Mouse (Mus musculus) embryonic facial prominence, embryonic 15.5 days (tissue): ENCODE results near the gene Prkg1. TPM values are rescaled to one million over a fixed set of nuclear protein-coding genes. Genes with fewer than 3 reads are reported as not detected.

ENCODE experiments used
- ATAC-seq: fragments of 200-750 bp; cut with Nextera tagmentation; 2 replicates; pipeline ENCODE4 v1.8.0; 2017; ENCODE audit warnings: low read depth, moderate TSS enrichment; ENCODE audit not compliant: insufficient number of reproducible peaks, low FRiP score, low TSS enrichment
- H3K27ac ChIP-seq: fragments of 300-500 bp; sonication (generic); replicated peaks from 2 replicates; pipeline ENCODE4 v1.5.1; 2015; ENCODE audit warnings: mild to moderate bottlenecking, inconsistent platforms
- H3K27me3 ChIP-seq: fragments of 300-500 bp; sonication (generic); 2 replicates; pipeline ENCODE4 v1.6.1; 2015; ENCODE audit warnings: inconsistent platforms
- H3K36me3 ChIP-seq: fragments of 300-500 bp; sonication (generic); 2 replicates; pipeline ENCODE4 v1.6.1; 2015; ENCODE audit warnings: mild to moderate bottlenecking, inconsistent platforms
- H3K4me1 ChIP-seq: fragments of 300-500 bp; sonication (generic); 2 replicates; pipeline ENCODE4 v1.6.1; 2015; ENCODE audit warnings: inconsistent platforms
- H3K4me2 ChIP-seq: fragments of 300-500 bp; sonication (generic); replicated peaks from 2 replicates; pipeline ENCODE4 v1.6.1; 2015; ENCODE audit warnings: mild to moderate bottlenecking, inconsistent platforms
- H3K4me3 ChIP-seq: fragments of 300-500 bp; sonication (generic); replicated peaks from 2 replicates; pipeline ENCODE4 v1.5.1; 2015; ENCODE audit warnings: mild to moderate bottlenecking, inconsistent platforms
- H3K9ac ChIP-seq: fragments of 300-500 bp; sonication (generic); 2 replicates; pipeline ENCODE4 v1.6.1; 2015; ENCODE audit warnings: inconsistent platforms
- H3K9me3 ChIP-seq: fragments of 300-500 bp; sonication (generic); replicated peaks from 2 replicates; pipeline ENCODE4 v1.6.1; 2016; ENCODE audit warnings: inconsistent platforms
- WGBS: fragments of 180-500 bp; shearing (Covaris S2); methylation state at CpG from one replicate; pipeline ENCODE4 v1.1.7; 2015; 5-methylcytosine and 5-hydroxymethylcytosine counted together
- polyA plus RNA-seq: library from polyadenylated mRNA; unstranded; fragments of >200 nt; fragmentation: Nextera tagmentation; extraction: Ambion mirVana; gene quantifications from 2 replicates; pipeline ENCODE4 v1.2.1, GENCODE M21; 2015

The Prkg1 gene
- polyA plus RNA-seq, 1 experiment from 2014 or later, result 11.4 TPM

DNA sequence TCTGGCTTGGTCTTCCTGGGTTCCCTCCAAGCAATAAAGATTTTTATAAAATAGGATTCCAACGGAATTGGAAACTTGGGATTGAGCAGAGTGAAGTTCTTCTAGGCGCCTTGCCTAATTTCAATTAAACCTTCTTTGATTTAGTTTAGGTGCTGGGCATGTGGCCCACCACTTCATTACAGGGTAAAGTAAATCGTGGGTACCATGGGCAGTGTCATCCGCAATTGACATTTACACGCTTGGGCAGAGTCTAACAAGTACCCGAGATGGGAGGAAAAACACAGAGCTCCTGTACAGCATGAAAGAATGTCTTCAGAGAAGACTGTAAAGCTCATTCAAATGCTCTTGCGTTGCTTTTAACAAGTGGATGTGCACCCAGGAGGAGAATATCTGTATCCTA lies 622.9 kb downstream of the Prkg1 start:
- H3K36me3 ChIP-seq, result no peaks in the 10 kb centered on the region
- no peaks in the 10 kb centered on the region for H3K27me3 ChIP-seq
- no peak overlapping the region for H3K4me2 ChIP-seq
- H3K4me3 ChIP-seq, result no peak overlapping the region
- no peak overlapping the region for H3K27ac ChIP-seq
- 82% methylated on average over 7 of the region's 7 CpGs for WGBS
- no peaks in the 10 kb centered on the region for H3K9me3 ChIP-seq
- ATAC-seq, result no peak
- no peak overlapping the region for H3K9ac ChIP-seq
- H3K4me1 ChIP-seq, result no peaks in the 10 kb centered on the region

DNA sequence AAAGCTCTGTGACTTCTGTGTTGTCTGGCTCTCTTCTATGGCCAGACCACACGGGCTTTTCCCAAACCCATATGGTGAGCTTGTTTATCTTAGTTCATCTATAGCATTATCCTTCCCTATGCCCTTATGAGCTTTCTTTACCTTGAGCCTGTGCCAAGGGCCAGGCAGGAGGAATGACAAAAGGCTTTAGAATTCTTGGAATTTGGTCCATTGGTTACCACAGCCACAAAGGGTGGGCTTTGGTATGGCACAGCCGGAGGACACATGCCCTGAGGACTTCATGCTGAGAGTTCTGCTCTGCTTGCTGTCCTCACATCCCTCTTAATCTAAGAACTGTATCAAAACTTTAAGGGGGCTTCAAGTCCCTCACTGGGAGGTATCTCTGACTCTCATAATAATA lies 628.5 kb downstream of the Prkg1 start:
- Histone ChIP-seq H3K27ac (no peak overlapping the region), H3K9ac (no peak overlapping the region), H3K4me1 (no peaks in the 10 kb centered on the region), H3K9me3 (no peaks in the 10 kb centered on the region), H3K36me3 (no peaks in the 10 kb centered on the region), H3K27me3 (no peaks in the 10 kb centered on the region), H3K4me2 (no peak overlapping the region), H3K4me3 (no peak overlapping the region)
- no peak for ATAC-seq
- 10% methylated on average over 2 of the region's 2 CpGs for WGBS

DNA sequence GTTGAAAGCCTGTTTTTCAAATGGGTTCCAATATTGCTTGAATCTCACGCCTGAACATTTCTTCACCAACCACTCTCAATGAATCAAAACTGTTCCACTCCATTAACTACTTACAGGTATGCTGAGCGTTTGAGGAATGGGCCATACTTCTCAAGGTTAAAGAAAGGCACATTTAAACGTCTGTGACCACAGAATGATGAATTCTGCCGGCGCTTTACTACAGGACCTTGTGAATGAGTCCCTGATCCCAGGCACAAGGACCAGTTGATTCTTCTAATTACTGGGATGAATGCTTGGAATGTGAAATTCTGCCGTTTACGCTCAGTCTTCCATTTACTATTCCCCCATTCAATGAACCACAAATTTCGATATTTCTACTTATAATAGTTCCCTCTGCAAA lies 632.2 kb downstream of the Prkg1 start:
- Histone ChIP-seq H3K9ac (no peak overlapping the region), H3K9me3 (no peaks in the 10 kb centered on the region), H3K4me1 (no peaks in the 10 kb centered on the region), H3K4me2 (no peak overlapping the region), H3K27me3 (no peaks in the 10 kb centered on the region), H3K27ac (no peak overlapping the region), H3K36me3 (no peaks in the 10 kb centered on the region), H3K4me3 (no peak overlapping the region)
- WGBS, result 59% methylated on average over 8 of the region's 8 CpGs
- ATAC-seq, result no peak

DNA sequence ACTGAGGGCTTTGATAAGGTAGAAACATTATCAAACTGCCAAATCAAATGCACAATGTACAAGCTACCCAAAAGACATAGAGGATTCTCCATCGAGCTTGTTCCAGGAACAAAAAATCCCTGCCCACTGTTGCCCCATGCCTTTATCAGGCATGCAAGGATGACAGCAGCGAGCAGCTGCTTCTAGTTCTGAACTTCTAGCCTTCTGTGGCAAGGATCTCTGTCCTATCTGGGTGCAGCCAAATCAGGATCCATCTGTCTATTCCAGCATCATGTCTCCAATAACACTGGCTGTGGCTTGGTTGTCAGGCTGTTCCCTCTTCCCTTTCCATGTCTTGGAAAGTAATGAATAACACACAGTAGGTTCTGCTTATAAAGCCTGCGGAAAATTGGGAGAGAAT lies 640.2 kb downstream of the Prkg1 start:
- H3K4me2 ChIP-seq, result no peak overlapping the region
- no peaks in the 10 kb centered on the region for H3K36me3 ChIP-seq
- no peaks in the 10 kb centered on the region for H3K27me3 ChIP-seq
- no peaks in the 10 kb centered on the region for H3K9me3 ChIP-seq
- no peak overlapping the region for H3K9ac ChIP-seq
- H3K4me1 ChIP-seq, result no peaks in the 10 kb centered on the region
- no peak overlapping the region for H3K4me3 ChIP-seq
- ATAC-seq, result no peak
- no peak overlapping the region for H3K27ac ChIP-seq
- whole genome bisulfite sequencing, result 83% methylated on average over 3 of the region's 3 CpGs

DNA sequence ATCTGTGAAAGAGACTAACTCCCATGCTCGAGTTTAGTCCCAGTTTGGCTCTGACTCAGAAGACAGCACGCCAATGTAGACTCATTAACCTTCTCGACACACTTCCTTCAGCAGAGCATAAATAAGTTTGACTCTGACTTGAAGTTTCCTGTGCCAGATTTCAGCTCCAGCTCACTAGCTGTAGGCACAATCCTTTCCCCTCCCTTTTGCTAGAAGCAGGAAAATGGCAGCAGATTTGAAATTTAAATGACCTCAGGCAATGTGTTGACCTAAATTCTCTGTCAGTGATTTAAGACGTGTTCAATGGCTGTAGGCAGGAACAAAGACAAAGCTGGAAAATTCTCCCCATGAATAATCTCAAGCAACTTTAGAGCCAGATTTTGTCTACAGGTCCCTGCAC lies 650.1 kb downstream of the Prkg1 start:
- no peak overlapping the region for H3K9ac ChIP-seq
- H3K4me1 ChIP-seq, result no peaks in the 10 kb centered on the region
- H3K9me3 ChIP-seq, result no peaks in the 10 kb centered on the region
- no peak overlapping the region for H3K4me3 ChIP-seq
- no peak overlapping the region for H3K4me2 ChIP-seq
- no peak overlapping the region for H3K27ac ChIP-seq
- no peaks in the 10 kb centered on the region for H3K27me3 ChIP-seq
- ATAC-seq, result no peak
- WGBS, result 41% methylated on average over 4 of the region's 4 CpGs
- H3K36me3 ChIP-seq, result no peaks in the 10 kb centered on the region

DNA sequence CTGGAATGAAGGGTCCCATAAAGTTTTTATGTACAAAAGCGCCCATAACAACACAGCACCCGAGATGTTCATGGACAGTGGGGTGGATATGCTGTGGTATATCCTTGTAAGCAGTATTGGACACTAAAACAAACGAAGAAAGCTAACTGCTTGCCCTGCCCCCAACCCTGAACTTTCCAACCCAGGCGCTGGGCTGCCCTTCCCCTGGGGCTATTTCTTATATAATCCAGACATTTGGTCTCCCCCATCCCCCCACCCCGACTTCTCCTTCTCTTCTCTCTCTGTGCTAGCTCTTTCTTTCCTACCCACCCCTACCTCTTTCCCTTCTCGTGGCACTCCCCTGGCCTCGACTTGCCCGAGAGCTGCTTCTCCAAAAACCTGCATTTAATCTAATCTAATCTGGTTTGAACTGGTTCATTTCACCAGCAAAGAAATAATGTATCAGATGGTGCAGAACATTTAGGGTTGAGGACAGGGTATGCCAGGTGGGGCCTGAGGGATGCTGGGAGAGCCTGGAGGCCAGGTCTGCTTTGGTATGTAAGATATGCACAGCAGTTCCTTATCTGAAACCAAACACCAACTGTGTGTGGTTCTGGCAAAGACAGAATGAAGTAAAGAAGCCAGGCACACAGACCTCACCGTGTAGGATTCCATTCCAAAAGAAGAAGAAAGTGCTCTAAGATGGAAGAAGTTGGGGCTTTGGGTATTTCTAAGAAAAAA lies 657.8 kb downstream of the Prkg1 start:
- no peak for ATAC-seq
- Histone ChIP-seq H3K36me3 (no peaks in the 10 kb centered on the region), H3K9ac (no peak overlapping the region), H3K4me2 (no peak overlapping the region), H3K9me3 (no peaks in the 10 kb centered on the region), H3K4me1 (peaks cover 5% of the 10 kb centered on the region; the same call in 1 of the 2 replicates), H3K27ac (no peak overlapping the region), H3K4me3 (no peak overlapping the region), H3K27me3 (no peaks in the 10 kb centered on the region)
- WGBS, result 22% methylated on average over 9 of the region's 9 CpGs

DNA sequence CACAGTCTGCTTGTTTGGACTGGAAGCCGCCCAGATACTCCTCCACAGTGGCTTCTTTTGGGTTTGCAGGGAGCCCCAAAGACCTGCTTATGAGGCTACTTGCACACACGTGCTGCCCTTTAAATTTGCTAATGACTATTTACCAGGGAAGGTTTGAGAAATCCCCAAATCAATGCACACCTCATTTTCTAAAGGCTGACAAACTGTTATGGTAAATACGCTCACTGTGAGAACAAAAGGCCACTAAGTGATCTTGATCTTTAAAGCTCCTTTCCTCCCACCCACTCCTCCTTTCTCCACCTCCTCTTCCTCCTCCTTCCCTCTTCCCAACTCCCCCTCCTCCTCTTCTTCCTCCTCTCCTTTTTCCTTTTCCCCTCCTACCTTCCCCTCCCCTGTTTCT lies 658.8 kb downstream of the Prkg1 start:
- H3K27me3 ChIP-seq, result no peaks in the 10 kb centered on the region
- no peak overlapping the region for H3K27ac ChIP-seq
- no peak for ATAC-seq
- H3K36me3 ChIP-seq, result no peaks in the 10 kb centered on the region
- 47% methylated on average over 3 of the region's 3 CpGs for WGBS
- no peaks in the 10 kb centered on the region for H3K9me3 ChIP-seq
- peaks cover 5% of the 10 kb centered on the region; the same call in 1 of the 2 replicates for H3K4me1 ChIP-seq
- H3K4me3 ChIP-seq, result no peak overlapping the region
- H3K9ac ChIP-seq, result no peak overlapping the region
- no peak overlapping the region for H3K4me2 ChIP-seq

DNA sequence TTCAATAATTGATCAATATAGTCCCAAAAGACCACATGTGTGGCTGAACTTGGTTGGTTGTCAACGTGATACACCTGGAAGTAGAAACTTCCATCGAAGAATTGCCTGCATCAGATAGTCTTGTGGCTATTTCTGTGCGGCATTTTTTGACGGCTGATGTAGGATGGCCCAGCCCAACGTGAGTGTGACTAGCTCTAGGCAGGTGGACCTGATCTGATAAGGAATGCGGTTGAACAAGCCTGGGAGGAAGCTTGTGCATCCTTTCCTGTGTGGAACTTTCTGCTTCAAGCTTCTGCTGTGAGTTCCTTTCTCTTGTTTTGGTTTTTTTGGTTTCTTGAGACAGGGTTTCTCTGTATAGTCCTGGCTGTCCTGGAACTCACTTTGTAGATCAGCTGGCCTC lies 660.1 kb downstream of the Prkg1 start:
- Histone ChIP-seq H3K27ac (no peak overlapping the region), H3K9me3 (no peaks in the 10 kb centered on the region), H3K4me2 (no peak overlapping the region), H3K36me3 (no peaks in the 10 kb centered on the region), H3K4me3 (no peak overlapping the region), H3K4me1 (peaks cover 5% of the 10 kb centered on the region; the same call in 1 of the 2 replicates), H3K27me3 (no peaks in the 10 kb centered on the region), H3K9ac (no peak overlapping the region)
- ATAC-seq, result no peak
- WGBS, result 69% methylated on average over 6 of the region's 6 CpGs

DNA sequence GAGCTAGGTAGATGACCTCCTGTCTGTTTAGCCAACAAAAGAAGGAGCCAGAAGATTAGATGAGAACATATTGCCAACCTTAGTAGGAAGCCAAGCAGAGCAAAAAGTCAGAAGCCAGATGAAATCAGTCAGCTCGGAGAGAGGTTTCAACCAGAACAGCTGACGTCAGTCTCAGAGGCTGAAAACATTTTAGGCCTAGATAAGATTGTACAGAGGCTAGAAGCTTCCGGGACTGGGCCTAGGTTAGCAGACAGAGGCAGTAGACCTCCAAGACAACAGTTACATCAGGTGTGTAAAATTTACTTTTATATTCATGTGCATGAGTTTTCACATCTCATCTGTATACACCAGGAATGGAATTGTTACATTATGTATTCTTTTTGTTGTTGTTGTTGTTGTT lies 665.5 kb downstream of the Prkg1 start:
- no peaks in the 10 kb centered on the region for H3K27me3 ChIP-seq
- H3K4me1 ChIP-seq, result no peaks in the 10 kb centered on the region
- no peaks in the 10 kb centered on the region for H3K36me3 ChIP-seq
- H3K27ac ChIP-seq, result no peak overlapping the region
- ATAC-seq, result no peak
- no peak overlapping the region for H3K4me3 ChIP-seq
- no peak overlapping the region for H3K9ac ChIP-seq
- H3K9me3 ChIP-seq, result no peaks in the 10 kb centered on the region
- 90% methylated on average over 3 of the region's 3 CpGs for WGBS
- no peak overlapping the region for H3K4me2 ChIP-seq

DNA sequence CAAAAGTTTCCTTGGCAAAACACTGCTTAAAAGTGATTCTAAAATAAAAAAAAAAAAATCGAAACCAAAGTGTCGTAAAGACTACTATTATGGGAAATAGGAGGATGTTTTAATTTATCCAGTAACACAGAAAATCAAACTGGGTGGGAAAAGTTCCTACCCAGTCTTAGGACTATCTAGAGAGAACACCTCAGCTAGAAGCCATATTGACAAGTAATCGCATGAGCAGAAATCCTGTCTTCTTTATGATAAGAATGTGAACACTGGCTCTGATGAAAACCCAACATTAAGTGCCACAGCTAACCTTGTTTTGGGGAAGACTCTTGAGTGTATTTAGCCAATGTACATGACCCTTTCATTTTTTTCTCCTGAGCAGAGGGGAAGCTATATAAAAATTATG lies 667.0 kb downstream of the Prkg1 start:
- Histone ChIP-seq H3K4me3 (no peak overlapping the region), H3K4me1 (no peaks in the 10 kb centered on the region), H3K27me3 (no peaks in the 10 kb centered on the region), H3K36me3 (no peaks in the 10 kb centered on the region), H3K9ac (no peak overlapping the region), H3K4me2 (no peak overlapping the region), H3K27ac (no peak overlapping the region), H3K9me3 (no peaks in the 10 kb centered on the region)
- ATAC-seq, result no peak
- 70% methylated on average over 3 of the region's 3 CpGs for WGBS

DNA sequence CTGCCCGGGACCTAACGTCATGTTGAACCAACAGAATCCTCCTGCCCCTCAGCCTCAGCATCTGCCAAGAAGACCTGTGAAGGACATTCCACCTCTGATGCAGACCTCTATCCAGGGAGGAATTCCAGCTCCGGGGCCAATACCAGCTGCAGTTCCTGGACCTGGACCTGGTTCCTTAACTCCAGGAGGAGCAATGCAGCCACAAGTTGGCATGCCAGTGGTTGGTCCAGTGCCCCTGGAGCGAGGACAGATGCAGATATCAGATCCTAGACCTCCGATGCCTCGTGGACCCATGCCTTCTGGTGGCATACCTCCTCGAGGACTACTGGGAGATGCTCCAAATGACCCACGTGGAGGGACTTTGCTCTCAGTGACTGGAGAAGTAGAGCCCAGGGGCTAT lies 681.1 kb downstream of the Prkg1 start:
- Histone ChIP-seq H3K36me3 (peaks cover 35% of the 10 kb centered on the region), H3K9ac (peak overlapping the region; percentile 66; the same call in 1 of the 2 replicates), H3K4me1 (peaks cover 16% of the 10 kb centered on the region), H3K4me3 (peak overlapping the region; percentile 67), H3K27ac (no peak overlapping the region), H3K27me3 (no peaks in the 10 kb centered on the region), H3K9me3 (no peaks in the 10 kb centered on the region), H3K4me2 (peak overlapping the region; percentile 77)
- 97% methylated on average over 8 of the region's 8 CpGs for WGBS
- no peak for ATAC-seq
